Mouse (Mus musculus) C2C12 (cell line): ENCODE data around the gene Cfap97d1. TPM values are rescaled to one million over a fixed set of nuclear protein-coding genes. Genes with fewer than 3 reads are reported as not detected.

Source experiments
- H3K27me3 ChIP-seq: one replicate; pipeline ENCODE4 v1.6.1; 2011; ENCODE audit not compliant: control insufficient read depth, insufficient read depth, insufficient read length
- H3K36me3 ChIP-seq: one replicate; pipeline ENCODE4 v1.6.1; 2011; ENCODE audit not compliant: control insufficient read depth, insufficient read depth
- H3K4me3 ChIP-seq: one replicate; pipeline ENCODE4 v1.5.1; 2011; ENCODE audit warnings: mild to moderate bottlenecking, control low read depth; ENCODE audit not compliant: poor library complexity, insufficient read depth, severe bottlenecking
- H3K79me2 ChIP-seq: one replicate; pipeline ENCODE4 v1.6.1; 2011; ENCODE audit not compliant: control insufficient read depth, insufficient read depth
- H3K79me3 ChIP-seq: one replicate; pipeline ENCODE4 v1.6.1; 2011; ENCODE audit warnings: low read depth, control low read depth
- H3ac ChIP-seq: one replicate; pipeline ENCODE3; 2011; ENCODE audit warnings: low read depth; ENCODE audit not compliant: control insufficient read depth, insufficient read length
- CEBPB ChIP-seq: IDR thresholded peaks from one replicate; pipeline ENCODE4 v1.6.1; 2011; ENCODE audit warnings: low read depth, mild to moderate bottlenecking, control low read depth, moderate library complexity
- CTCF ChIP-seq: IDR thresholded peaks from one replicate; pipeline ENCODE4 v1.5.1; 2011; ENCODE audit not compliant: control insufficient read depth, insufficient read depth, insufficient read length
- FOSL1 ChIP-seq: IDR thresholded peaks from one replicate; pipeline ENCODE4 v1.8.0; 2011; ENCODE audit warnings: mild to moderate bottlenecking, low read length; ENCODE audit not compliant: poor library complexity, insufficient read depth, severe bottlenecking
- MAX ChIP-seq: IDR thresholded peaks from one replicate; pipeline ENCODE4 v1.6.1; 2011; ENCODE audit warnings: mild to moderate bottlenecking, control low read depth
- MYOD1 ChIP-seq: IDR thresholded peaks from one replicate; pipeline ENCODE4 v1.6.1; 2011; ENCODE audit warnings: low read depth; ENCODE audit not compliant: control insufficient read depth, insufficient read length
- MYOG ChIP-seq: IDR thresholded peaks from one replicate; pipeline ENCODE4 v1.6.1; 2011; ENCODE audit not compliant: control insufficient read depth, insufficient read length; ENCODE audit errors: extremely low read depth
- USF1 ChIP-seq: IDR thresholded peaks from one replicate; pipeline ENCODE4 v1.6.1; 2011; ENCODE audit warnings: low read depth, mild to moderate bottlenecking, control low read depth, moderate library complexity
- polyA plus RNA-seq: library from polyadenylated mRNA; unstranded; fragments of >200 nt; fragmentation: generic; extraction: Trizol; gene quantifications from one replicate; pipeline ENCODE4 v1.2.1, GENCODE M21; 2012; ENCODE audit warnings: missing spikeins

The Cfap97d1 gene
- polyA plus RNA-seq, 1 experiment = not detected

DNA sequence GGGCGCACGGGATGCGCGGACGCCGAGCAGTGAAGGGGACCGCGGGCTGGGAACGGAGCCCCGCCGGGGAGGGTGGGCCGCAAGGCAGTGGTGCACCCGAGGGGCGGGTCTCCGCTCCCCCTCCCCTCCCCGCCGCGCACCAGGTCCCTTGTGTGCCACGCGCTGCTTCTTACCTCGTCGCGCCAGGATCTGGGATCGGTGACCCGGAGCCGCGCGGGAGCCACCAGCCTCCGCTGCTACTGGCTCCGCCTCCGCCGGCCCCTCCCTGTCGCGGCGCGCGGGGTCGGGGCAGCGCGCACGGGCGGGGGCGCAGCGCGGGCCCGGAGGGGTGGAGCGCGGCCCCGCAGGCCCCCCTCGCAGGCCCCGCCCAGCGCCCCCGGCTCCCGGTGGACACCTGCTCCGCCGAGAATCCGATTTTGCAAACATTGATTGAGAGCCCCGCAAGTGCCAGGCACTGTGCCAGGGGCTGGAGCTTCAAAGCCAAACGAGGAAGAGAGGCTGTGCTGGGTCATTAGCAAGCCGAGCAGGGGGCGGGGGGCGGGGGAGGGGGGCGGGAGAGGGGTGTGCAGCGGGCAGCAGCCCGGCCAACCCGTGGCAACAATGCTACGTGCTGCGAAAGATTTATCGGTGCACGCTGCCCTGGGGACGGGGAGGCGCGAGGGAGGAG lies 42.7 kb downstream of the Cfap97d1 start:
- peaks cover 20% of the 10 kb centered on the region for H3K27me3 ChIP-seq
- no peaks in the 10 kb centered on the region for H3K79me3 ChIP-seq
- no peaks in the 10 kb centered on the region for H3K36me3 ChIP-seq
- no peaks in the 10 kb centered on the region for H3K79me2 ChIP-seq
- peak overlapping the region; percentile 18 for H3K4me3 ChIP-seq
- TF ChIP-seq MYOG = no peak
- TF ChIP-seq USF1 = no peak
- TF ChIP-seq CEBPB = no peak
- no peak for TF ChIP-seq MAX
- TF ChIP-seq FOSL1 = no peak
- TF ChIP-seq CTCF = no peak
- no peak for TF ChIP-seq MYOD1
- peak overlapping the region; percentile 55 for H3ac ChIP-seq

DNA sequence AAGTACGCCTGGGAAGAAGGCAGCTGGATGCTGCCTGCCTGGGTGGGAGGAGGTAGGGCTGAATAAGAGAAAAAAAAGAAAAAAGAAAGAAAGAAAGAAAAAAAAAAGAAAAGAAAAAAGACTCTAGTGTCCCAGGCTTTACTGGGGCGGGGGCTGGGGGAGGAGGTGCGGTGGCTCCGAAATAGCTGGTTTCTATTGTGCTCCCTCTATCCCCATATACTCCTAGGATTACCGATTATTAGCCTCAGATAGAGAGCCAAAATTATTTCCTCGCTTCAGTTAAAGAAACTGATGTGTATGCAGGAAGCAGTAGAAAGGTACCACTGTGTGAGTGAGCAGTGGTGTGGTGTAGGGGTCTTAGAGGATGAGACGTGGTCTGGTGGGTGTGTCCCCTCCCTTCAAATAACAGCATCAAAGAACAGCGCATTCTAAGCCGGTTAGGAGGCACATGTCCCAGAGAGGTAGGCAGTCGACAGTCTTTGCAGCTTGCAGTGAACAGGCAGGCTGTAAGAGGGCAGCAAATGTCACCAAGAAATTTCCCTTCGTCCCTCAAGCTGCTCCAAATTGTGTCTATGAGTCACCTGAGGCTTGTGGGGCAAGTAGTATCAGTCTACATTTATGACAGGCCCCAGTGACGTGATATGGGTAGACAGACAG lies 43.4 kb downstream of the Cfap97d1 start:
- H3K4me3 ChIP-seq = no peak overlapping the region
- H3K27me3 ChIP-seq = peaks cover 20% of the 10 kb centered on the region
- no peaks in the 10 kb centered on the region for H3K79me2 ChIP-seq
- TF ChIP-seq USF1 = no peak
- no peak for TF ChIP-seq FOSL1
- TF ChIP-seq MYOG = no peak
- no peak for TF ChIP-seq MYOD1
- TF ChIP-seq CTCF = no peak
- TF ChIP-seq MAX = no peak
- TF ChIP-seq CEBPB = no peak
- no peak overlapping the region for H3ac ChIP-seq
- H3K36me3 ChIP-seq = no peaks in the 10 kb centered on the region
- no peaks in the 10 kb centered on the region for H3K79me3 ChIP-seq

DNA sequence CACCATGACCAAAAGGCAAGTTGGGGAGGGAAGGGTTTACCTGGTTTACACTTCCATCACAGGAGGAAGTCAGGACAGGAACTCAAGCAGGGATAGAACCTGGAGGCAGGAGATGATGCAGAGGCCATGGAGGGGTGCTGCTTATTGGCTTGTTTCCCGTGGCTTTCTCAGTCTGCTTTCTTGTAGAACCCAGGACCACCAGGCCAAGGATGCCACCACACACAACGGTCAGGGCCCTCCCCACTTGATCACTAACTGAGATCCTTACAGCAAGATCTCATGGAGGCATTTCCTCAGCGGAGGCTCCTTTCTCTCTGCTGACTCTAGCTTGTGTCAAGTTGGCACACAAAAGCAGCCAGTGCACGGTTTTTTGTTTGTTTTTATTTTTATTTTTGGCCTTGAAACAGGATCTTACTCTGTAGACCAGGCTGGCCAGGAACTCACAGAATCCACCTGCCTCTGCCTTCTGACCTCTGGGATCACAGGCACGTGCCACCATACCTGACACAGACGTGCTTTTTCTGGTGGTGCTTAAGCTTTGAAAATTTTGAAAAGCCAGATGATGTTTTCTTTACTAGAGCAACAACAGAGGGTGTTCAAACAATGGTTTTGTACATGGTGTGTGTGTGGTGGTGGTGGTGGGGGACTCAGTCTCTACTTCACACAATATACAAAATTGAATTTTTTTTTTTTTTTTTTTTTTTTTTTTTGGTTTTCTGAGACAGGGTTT lies 44.2 kb downstream of the Cfap97d1 start, which contains the start of gene Mpp3:
Gene Mpp3 (minus strand): TSS at position 375 of the 730 bp plus-strand sequence.
- H3K27me3 ChIP-seq = peaks cover 22% of the 10 kb centered on the region
- H3K79me3 ChIP-seq = no peaks in the 10 kb centered on the region
- TF ChIP-seq CTCF (no peak), CEBPB (no peak), FOSL1 (no peak), MAX (no peak), MYOG (no peak)
- H3ac ChIP-seq = no peak within 1 kb of the TSS
- H3K36me3 ChIP-seq = no peaks in the 10 kb centered on the region
- H3K79me2 ChIP-seq = no peaks in the 10 kb centered on the region
- no peak within 1 kb of the TSS for H3K4me3 ChIP-seq

DNA sequence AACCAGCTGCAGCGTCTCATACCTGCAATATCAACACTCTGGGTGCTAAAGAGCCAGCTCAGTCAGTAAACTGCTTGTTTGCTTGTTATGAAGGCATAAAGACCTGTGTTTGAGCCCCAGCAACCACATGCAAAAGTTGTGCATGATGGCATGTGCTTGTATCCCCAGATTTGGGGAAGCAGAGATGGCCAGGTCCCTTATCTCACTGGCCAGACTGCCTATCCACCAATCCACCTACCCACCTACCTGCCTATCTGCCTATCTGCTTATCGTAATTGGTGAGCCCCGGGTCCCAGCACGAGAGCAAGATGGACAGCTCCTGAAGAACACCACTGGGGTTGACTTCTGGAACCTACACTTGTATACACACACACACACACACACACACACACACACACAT lies 45.2 kb downstream of the Cfap97d1 start:
- H3K79me2 ChIP-seq = no peaks in the 10 kb centered on the region
- H3ac ChIP-seq = no peak overlapping the region
- peaks cover 29% of the 10 kb centered on the region for H3K27me3 ChIP-seq
- no peaks in the 10 kb centered on the region for H3K36me3 ChIP-seq
- H3K4me3 ChIP-seq = no peak overlapping the region
- no peaks in the 10 kb centered on the region for H3K79me3 ChIP-seq
- no peak for TF ChIP-seq MAX
- TF ChIP-seq USF1 = no peak
- no peak for TF ChIP-seq CTCF
- no peak for TF ChIP-seq MYOD1

DNA sequence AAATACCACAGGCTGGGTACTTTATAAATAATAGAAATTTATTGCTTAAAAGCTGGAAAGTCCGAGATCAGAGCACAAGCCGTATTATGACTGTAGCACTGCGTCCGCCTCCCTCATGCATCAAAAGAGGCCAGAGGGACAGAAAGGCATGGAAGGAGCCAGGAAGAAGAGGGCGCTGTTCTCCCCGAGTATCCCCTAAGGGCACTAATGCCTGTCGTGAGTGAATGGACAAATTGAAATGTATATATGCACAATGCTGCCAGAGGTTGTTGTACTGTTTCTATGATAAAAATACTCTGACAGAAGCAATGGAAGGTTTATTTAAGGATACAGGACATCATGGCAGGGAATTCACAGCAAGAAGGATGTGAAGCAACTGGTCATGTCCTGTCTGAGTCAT lies 45.9 kb downstream of the Cfap97d1 start:
- H3ac ChIP-seq = no peak overlapping the region
- no peaks in the 10 kb centered on the region for H3K36me3 ChIP-seq
- H3K4me3 ChIP-seq = no peak overlapping the region
- H3K79me3 ChIP-seq = no peaks in the 10 kb centered on the region
- H3K27me3 ChIP-seq = peaks cover 28% of the 10 kb centered on the region
- TF ChIP-seq MAX = no peak
- no peak for TF ChIP-seq CEBPB
- TF ChIP-seq CTCF = no peak
- TF ChIP-seq MYOG = no peak
- no peak for TF ChIP-seq USF1
- TF ChIP-seq FOSL1 = no peak
- no peak for TF ChIP-seq MYOD1
- H3K79me2 ChIP-seq = no peaks in the 10 kb centered on the region
